Mouse (Mus musculus): Measurements from ENCODE around the gene Elmo1. TPM values are rescaled to one million over a fixed set of nuclear protein-coding genes. Genes with fewer than 3 reads are reported as not detected.

Elmo1 gene
- polyA plus RNA-seq, 1 experiment from 2014 or later, result 31.3 TPM

DNA sequence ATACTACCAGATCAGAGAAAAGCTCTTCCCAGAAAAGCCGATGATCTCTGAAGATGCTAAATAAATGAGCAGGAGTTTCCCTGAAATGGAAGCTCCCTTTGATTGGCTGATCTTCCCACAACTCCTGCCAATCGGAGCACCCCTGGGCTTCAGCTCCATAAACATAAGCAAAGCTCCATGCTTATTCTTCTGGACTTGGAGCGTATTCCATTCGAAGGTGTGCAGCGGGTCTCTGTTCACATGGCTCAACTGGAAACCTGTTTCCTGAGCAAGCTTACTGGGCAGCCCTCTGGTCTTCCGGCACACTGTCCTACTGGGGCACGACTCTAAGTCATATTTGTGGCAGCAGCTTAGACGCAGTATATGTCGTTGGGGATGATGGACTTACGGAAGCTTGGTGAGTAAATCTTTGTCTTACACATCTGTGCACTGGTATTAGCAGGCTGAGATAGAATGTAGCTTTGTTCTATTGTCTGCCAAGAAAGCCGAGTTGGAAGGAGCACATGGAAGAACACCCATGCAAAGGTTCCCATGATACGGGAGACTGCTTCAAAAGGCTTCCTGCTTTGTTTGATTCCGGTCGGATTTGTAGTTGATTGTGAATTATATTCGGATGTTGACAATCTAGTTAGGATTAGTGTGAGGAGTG lies 382.6 kb downstream of the Elmo1 start:
- Histone ChIP-seq H3K79me2 (ENCODE audit: inconsistent target) (peaks cover 8% of the 10 kb centered on the region; the same call in 1 of the 2 replicates), H3K4me3 (ENCODE audit: inconsistent target) (no peak overlapping the region), H3K36me3 (ENCODE audit: inconsistent target) (no peaks in the 10 kb centered on the region), H3K27ac (no peak overlapping the region)
- 94% methylated on average over 14 of the region's 15 CpGs for WGBS (ENCODE audit: missing documents)

DNA sequence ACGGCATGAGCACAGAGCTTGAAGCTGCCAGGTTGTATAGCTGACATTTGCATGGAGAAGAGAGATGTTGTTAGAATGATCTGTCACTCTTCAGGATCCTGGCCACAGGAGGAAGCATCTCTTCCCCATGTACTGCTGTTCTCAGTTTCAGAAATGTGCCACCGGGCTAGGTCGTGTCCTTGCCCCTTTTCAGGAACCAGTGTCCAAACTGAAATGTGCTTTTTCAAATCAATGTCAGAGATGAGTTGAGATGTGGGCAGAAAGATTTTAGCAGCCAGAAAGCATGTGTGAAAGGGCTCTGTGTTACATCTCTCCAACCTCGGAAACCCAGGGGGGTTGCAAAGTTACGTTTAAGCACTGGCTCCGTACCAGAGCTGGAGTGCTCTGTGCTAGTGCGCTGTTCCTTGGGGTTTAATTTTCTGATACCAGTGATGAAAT lies 383.3 kb downstream of the Elmo1 start:
- 77% methylated on average over 7 of the region's 7 CpGs for WGBS (ENCODE audit: missing documents)
- no peak overlapping the region for H3K4me3 ChIP-seq (ENCODE audit: inconsistent target)
- H3K79me2 ChIP-seq (ENCODE audit: inconsistent target), result peaks cover 8% of the 10 kb centered on the region; the same call in 1 of the 2 replicates
- H3K36me3 ChIP-seq (ENCODE audit: inconsistent target), result no peaks in the 10 kb centered on the region
- H3K27ac ChIP-seq, result no peak overlapping the region

GRCm38 (mm10) chr13:20474600-20474999 lies 384.2 kb downstream of the Elmo1 start:
- Histone ChIP-seq H3K36me3 (ENCODE audit: inconsistent target) (no peaks in the 10 kb centered on the region), H3K79me2 (ENCODE audit: inconsistent target) (peaks cover 5% of the 10 kb centered on the region; the same call in 1 of the 2 replicates)
- 97% methylated on average over 4 of the region's 4 CpGs for WGBS (ENCODE audit: missing documents)

GRCm38 (mm10) chr13:20481805-20482204 lies 391.4 kb downstream of the Elmo1 start:
- 92% methylated on average over 1 of the region's 1 CpGs for WGBS (ENCODE audit: missing documents)
- Histone ChIP-seq H3K79me2 (ENCODE audit: inconsistent target) (no peaks in the 10 kb centered on the region), H3K36me3 (ENCODE audit: inconsistent target) (no peaks in the 10 kb centered on the region), H3K27ac (no peak overlapping the region), H3K4me3 (ENCODE audit: inconsistent target) (no peak overlapping the region)

More at GRCm38 (mm10) chr13:20474600-20474999, 384.2 kb downstream of the Elmo1 start:
- Histone ChIP-seq H3K4me3 (ENCODE audit: inconsistent target) (no peak overlapping the region), H3K27ac (no peak overlapping the region)

GRCm38 (mm10) chr13:20489110-20489509 lies 398.7 kb downstream of the Elmo1 start:
- Histone ChIP-seq H3K27ac (no peak overlapping the region), H3K4me3 (ENCODE audit: inconsistent target) (no peak overlapping the region), H3K36me3 (ENCODE audit: inconsistent target) (no peaks in the 10 kb centered on the region), H3K79me2 (ENCODE audit: inconsistent target) (no peaks in the 10 kb centered on the region)
- WGBS (ENCODE audit: missing documents), result 100% methylated on average over 3 of the region's 3 CpGs

GRCm38 (mm10) chr13:20489698-20490417 lies 399.5 kb downstream of the Elmo1 start:
- WGBS (ENCODE audit: missing documents), result 83% methylated on average over 8 of the region's 8 CpGs

DNA sequence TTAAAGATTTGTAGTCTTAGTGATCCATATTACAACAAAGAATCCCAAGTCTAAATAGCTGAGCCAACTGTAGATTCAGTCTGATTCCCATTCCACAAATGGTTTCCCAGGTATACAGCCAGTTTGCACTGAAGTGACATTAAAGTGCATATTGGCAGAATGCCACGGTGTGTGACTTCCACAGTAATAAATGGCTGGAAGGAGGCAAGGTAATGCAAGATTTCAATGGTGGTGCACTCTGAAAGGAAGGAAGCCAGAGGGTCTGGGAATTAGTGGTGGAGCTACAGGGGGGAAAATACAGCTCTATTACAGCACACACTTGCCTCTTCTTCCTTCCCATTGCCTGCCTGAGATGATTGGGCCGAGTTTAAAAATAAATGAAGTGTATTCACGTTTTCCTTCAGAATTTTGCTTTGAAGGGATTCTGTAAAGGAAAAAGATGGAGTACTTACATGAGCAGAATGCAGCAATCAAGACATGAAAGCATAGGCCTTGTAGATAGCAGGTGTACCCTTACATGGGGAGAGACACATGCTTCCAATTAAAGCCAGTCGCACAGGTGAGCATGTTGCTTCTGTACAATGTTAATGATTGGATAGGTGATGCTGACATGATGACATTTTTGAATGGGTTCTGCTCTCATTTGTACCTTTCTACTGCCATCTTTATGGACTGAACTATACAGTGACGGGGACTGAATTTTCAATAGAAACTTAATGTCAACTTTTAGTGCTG lies 400.6 kb downstream of the Elmo1 start:
- WGBS (ENCODE audit: missing documents), result 91% methylated on average over 5 of the region's 5 CpGs

More at GRCm38 (mm10) chr13:20489698-20490417, 399.5 kb downstream of the Elmo1 start:
- Histone ChIP-seq H3K79me2 (ENCODE audit: inconsistent target) (no peaks in the 10 kb centered on the region), H3K27ac (no peak overlapping the region), H3K4me3 (ENCODE audit: inconsistent target) (no peak overlapping the region), H3K36me3 (ENCODE audit: inconsistent target) (no peaks in the 10 kb centered on the region)

DNA sequence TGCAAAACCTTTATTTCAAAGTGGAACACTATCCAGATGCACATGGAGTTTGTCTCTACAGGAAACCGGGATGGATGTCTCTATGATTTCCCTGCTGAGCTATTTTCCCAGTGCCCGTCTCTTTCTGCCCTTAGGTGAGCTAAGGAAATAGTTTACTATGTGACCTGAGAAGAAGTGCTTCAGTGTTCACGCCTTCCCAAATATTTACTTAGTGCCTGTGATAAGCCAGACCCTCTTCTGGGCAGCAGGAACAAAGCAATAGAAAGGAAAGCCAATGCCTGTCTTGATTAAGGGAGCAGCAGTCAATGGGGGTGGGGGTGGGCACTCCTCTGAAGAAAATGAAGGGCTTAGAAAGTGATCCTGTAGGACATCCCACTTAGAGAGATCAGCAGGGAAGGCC lies 401.3 kb downstream of the Elmo1 start:
- WGBS (ENCODE audit: missing documents), result 91% methylated on average over 3 of the region's 3 CpGs
- no peaks in the 10 kb centered on the region for H3K79me2 ChIP-seq (ENCODE audit: inconsistent target)
- no peaks in the 10 kb centered on the region for H3K36me3 ChIP-seq (ENCODE audit: inconsistent target)
- H3K27ac ChIP-seq, result no peak overlapping the region
- no peak overlapping the region for H3K4me3 ChIP-seq (ENCODE audit: inconsistent target)

More for the DNA sequence above, 400.6 kb downstream of the Elmo1 start:
- H3K4me3 ChIP-seq (ENCODE audit: inconsistent target), result no peak overlapping the region
- no peaks in the 10 kb centered on the region for H3K36me3 ChIP-seq (ENCODE audit: inconsistent target)
- no peaks in the 10 kb centered on the region for H3K79me2 ChIP-seq (ENCODE audit: inconsistent target)
- H3K27ac ChIP-seq, result no peak overlapping the region

DNA sequence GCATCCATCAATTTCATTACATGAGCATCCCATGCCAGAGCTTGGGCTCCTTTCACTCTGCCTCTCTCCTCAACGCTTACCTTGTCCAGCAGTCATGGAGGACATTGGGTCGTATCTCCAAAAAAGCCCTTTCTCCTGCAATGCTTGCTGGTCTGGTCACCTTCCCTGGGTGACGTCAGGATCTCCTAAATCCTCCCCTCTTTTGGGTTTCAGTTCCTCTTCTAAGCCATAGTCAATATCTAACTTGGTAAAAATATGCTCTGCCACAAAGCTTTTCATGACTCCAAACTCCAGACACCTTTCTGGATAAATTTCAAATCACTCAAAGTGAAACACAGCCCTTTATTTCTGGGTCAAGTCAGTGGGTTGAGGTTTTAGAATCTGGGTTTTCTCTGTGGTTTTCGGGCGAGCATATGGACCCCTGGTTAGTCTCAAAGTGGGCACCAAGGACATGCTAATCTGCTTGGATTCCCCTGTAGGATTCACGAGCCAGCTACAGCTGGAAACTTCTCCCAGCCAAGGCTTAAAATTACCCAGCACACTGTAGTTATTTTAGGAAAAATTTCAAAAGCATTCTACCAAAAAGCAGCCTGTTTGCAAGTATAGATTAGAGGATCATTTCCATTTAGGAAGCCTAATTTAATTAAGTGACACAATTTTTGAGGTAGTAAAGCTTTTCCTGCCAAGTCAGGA lies 403.8 kb downstream of the Elmo1 start:
- H3K27ac ChIP-seq, result no peak overlapping the region

DNA sequence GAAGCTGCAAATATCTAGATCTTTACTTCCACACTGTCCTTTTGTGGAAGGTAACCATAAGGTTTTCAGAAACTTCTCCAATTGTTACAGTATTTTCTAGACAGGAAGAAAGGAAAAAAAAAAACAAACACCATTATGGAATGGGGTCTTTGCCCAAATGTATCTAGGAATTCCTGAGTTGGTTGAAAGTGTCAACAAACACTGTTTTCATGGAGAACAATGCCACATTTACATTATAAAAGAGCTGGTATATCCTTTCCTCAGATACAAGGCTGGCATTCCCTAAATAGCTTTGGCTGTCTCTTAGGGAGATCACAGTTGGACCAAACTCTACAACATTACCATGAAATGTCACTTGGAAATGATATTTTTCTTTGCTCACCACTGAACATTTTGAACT lies 411.5 kb downstream of the Elmo1 start:
- Histone ChIP-seq H3K36me3 (ENCODE audit: inconsistent target) (no peaks in the 10 kb centered on the region), H3K4me3 (ENCODE audit: inconsistent target) (no peak overlapping the region), H3K27ac (no peak overlapping the region), H3K79me2 (ENCODE audit: inconsistent target) (no peaks in the 10 kb centered on the region)

More for the DNA sequence above, 403.8 kb downstream of the Elmo1 start:
- Histone ChIP-seq H3K36me3 (ENCODE audit: inconsistent target) (no peaks in the 10 kb centered on the region), H3K4me3 (ENCODE audit: inconsistent target) (no peak overlapping the region), H3K79me2 (ENCODE audit: inconsistent target) (no peaks in the 10 kb centered on the region)
- WGBS (ENCODE audit: missing documents), result 58% methylated on average over 6 of the region's 6 CpGs

GRCm38 (mm10) chr13:20503371-20503770 lies 413.0 kb downstream of the Elmo1 start:
- Histone ChIP-seq H3K79me2 (ENCODE audit: inconsistent target) (no peaks in the 10 kb centered on the region), H3K27ac (no peak overlapping the region), H3K36me3 (ENCODE audit: inconsistent target) (no peaks in the 10 kb centered on the region), H3K4me3 (ENCODE audit: inconsistent target) (no peak overlapping the region)
- 89% methylated on average over 3 of the region's 3 CpGs for WGBS (ENCODE audit: missing documents)

- H3K4me3 ChIP-seq (ENCODE audit: inconsistent target), result no peak overlapping the region
- 91% methylated on average over 10 of the region's 10 CpGs for WGBS (ENCODE audit: missing documents)
- H3K36me3 ChIP-seq (ENCODE audit: inconsistent target), result no peaks in the 10 kb centered on the region
- no peaks in the 10 kb centered on the region for H3K79me2 ChIP-seq (ENCODE audit: inconsistent target)
- no peak overlapping the region for H3K27ac ChIP-seq
Measured at GRCm38 (mm10) chr13:20507381-20508129, 417.2 kb downstream of the Elmo1 start.

GRCm38 (mm10) chr13:20511026-20511425 lies 420.6 kb downstream of the Elmo1 start:
- Histone ChIP-seq H3K4me3 (ENCODE audit: inconsistent target) (no peak overlapping the region), H3K36me3 (ENCODE audit: inconsistent target) (no peaks in the 10 kb centered on the region), H3K79me2 (ENCODE audit: inconsistent target) (no peaks in the 10 kb centered on the region), H3K27ac (no peak overlapping the region)
- WGBS (ENCODE audit: missing documents), result 92% methylated on average over 4 of the region's 4 CpGs

Measured in macrophage (primary cell).